Mouse (Mus musculus) stomach, embryonic 15.5 days (tissue): ENCODE results near the gene Serpinb8. TPM values are rescaled to one million over a fixed set of nuclear protein-coding genes. Genes with fewer than 3 reads are reported as not detected.

Source experiments
- ATAC-seq: fragments of 200-750 bp; cut with Nextera tagmentation; 2 replicates; pipeline ENCODE4 v1.8.0; 2017; ENCODE audit warnings: low read depth, moderate number of reproducible peaks, moderate TSS enrichment; ENCODE audit not compliant: insufficient read depth, low FRiP score
- H3K27ac ChIP-seq: fragments of 300-500 bp; sonication (generic); 2 replicates; pipeline ENCODE4 v1.5.1; 2015; ENCODE audit warnings: mild to moderate bottlenecking, inconsistent platforms
- H3K27me3 ChIP-seq: fragments of 300-500 bp; sonication (generic); replicated peaks from 2 replicates; pipeline ENCODE4 v1.6.1; 2015; ENCODE audit warnings: inconsistent platforms
- H3K36me3 ChIP-seq: fragments of 300-500 bp; sonication (generic); 2 replicates; pipeline ENCODE4 v1.6.1; 2015; ENCODE audit warnings: inconsistent platforms
- H3K4me1 ChIP-seq: fragments of 300-500 bp; sonication (generic); 2 replicates; pipeline ENCODE4 v1.6.1; 2015; ENCODE audit warnings: inconsistent platforms
- H3K4me2 ChIP-seq: fragments of 300-500 bp; sonication (generic); 2 replicates; pipeline ENCODE4 v1.6.1; 2015; ENCODE audit warnings: mild to moderate bottlenecking, inconsistent platforms
- H3K4me3 ChIP-seq: fragments of 300-500 bp; sonication (generic); replicated peaks from 2 replicates; pipeline ENCODE4 v1.5.1; 2015; ENCODE audit warnings: inconsistent platforms
- H3K9ac ChIP-seq: fragments of 300-500 bp; sonication (generic); 2 replicates; pipeline ENCODE4 v1.6.1; 2015; ENCODE audit warnings: inconsistent platforms
- H3K9me3 ChIP-seq: fragments of 300-500 bp; sonication (generic); 2 replicates; pipeline ENCODE4 v1.6.1; 2016; ENCODE audit warnings: inconsistent platforms
- WGBS: fragments of 180-500 bp; shearing (Covaris S2); methylation state at CpG from one replicate; pipeline ENCODE4 v1.1.7; 2015; 5-methylcytosine and 5-hydroxymethylcytosine counted together
- polyA plus RNA-seq: library from polyadenylated mRNA; unstranded; fragments of >200 nt; fragmentation: Nextera tagmentation; extraction: Ambion mirVana; gene quantifications from 2 replicates; pipeline ENCODE4 v1.2.1, GENCODE M21; 2015

The Serpinb8 gene
- polyA plus RNA-seq, 1 experiment from 2014 or later, result 4.7 TPM

DNA sequence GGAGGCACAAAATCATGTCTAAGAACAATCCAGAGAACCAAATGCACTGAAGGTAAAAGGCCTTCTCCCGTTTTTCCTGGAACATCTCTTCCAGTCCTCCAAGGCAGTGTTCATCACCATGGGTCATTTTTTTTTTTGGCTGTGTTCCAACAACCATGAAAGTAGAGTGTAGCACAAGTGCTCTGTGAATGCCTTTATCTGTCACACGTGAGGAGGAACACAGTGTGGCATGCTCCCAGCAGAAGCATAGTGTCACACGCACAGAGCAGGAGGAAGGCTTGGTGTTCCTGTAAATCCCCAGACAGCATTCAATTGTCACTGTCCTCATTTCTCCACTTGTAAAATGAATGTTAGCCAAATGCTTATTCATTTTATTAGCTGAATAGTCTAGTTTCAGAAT lies 2.8 kb downstream of the Serpinb8 start:
- Histone ChIP-seq H3K4me2 (no peak overlapping the region), H3K4me3 (no peak overlapping the region), H3K4me1 (no peaks in the 10 kb centered on the region), H3K27ac (no peak overlapping the region), H3K27me3 (no peaks in the 10 kb centered on the region), H3K9ac (no peak overlapping the region), H3K9me3 (no peaks in the 10 kb centered on the region), H3K36me3 (no peaks in the 10 kb centered on the region)
- WGBS, result 66% methylated on average over 3 of the region's 3 CpGs
- no peak for ATAC-seq

DNA sequence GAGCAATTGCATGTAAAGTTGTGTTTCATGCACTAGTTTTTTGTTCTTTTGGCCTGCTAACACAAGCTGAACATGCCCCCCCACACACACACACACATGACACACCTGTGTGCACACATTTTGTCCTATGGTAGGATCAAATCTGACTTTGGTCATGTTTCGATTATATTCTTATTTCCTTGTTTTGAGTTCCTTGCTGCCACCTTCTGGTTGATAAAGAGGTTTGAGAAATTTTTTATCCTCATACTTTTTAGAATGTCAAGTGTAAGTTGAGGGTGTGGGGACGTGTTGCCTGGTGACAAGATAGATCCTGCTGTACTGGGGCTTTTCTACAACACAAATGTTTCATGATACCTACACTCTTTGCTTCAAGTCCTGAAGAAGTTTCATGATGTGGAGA lies 3.7 kb downstream of the Serpinb8 start:
- WGBS, result 66% methylated on average over 2 of the region's 2 CpGs
- Histone ChIP-seq H3K4me2 (no peak overlapping the region), H3K9me3 (no peaks in the 10 kb centered on the region), H3K36me3 (no peaks in the 10 kb centered on the region), H3K27ac (no peak overlapping the region), H3K4me1 (no peaks in the 10 kb centered on the region), H3K4me3 (no peak overlapping the region), H3K9ac (no peak overlapping the region), H3K27me3 (no peaks in the 10 kb centered on the region)
- ATAC-seq, result no peak

DNA sequence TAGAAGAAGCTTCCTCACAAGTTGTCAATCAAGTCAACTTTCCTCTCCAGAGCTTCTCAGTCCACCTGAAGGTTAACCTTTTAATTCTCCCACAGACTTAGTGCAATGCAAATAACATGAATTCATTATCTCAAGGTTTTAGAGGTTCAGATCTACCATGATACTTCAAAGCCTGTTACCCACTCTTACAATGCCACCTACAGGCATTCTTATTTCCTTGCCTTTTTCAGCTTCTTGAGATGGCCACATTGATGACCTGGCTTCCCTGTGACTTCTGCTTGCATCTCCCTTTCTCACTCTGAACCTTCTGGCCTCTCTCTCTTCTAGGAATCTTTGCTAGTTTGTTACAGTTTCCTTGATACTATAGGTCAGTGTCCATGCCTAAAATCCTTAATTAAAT lies 7.1 kb downstream of the Serpinb8 start:
- Histone ChIP-seq H3K4me3 (no peak overlapping the region), H3K9me3 (no peaks in the 10 kb centered on the region), H3K36me3 (no peaks in the 10 kb centered on the region), H3K9ac (no peak overlapping the region), H3K27me3 (no peaks in the 10 kb centered on the region), H3K4me1 (no peaks in the 10 kb centered on the region), H3K27ac (no peak overlapping the region), H3K4me2 (no peak overlapping the region)
- no peak for ATAC-seq

DNA sequence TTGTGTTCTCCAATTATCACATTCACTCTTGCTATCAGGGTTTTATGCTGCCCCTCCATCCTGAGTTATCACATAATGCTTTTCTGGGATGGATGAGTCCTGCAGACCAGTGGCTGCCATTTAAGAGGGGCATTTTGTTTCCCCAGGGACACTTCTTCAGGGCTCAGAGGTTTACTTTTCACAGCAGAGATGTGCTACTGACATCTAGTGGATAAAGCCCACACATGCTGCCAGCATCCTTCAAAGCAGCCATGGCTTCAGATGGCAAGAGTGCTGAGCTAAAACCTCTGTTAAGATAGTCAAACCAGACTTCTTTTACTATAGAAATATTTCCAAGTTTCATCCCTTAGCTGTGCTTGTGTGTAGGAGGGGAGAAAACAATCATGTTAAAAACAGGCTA lies 8.7 kb downstream of the Serpinb8 start:
- ATAC-seq, result no peak
- Histone ChIP-seq H3K36me3 (no peaks in the 10 kb centered on the region), H3K27ac (no peak overlapping the region), H3K9me3 (no peaks in the 10 kb centered on the region), H3K4me2 (no peak overlapping the region), H3K4me1 (no peaks in the 10 kb centered on the region), H3K9ac (no peak overlapping the region), H3K27me3 (no peaks in the 10 kb centered on the region), H3K4me3 (no peak overlapping the region)

GRCm38 (mm10) chr1:107608942-107609341 lies 19.1 kb downstream of the Serpinb8 start:
- whole genome bisulfite sequencing, result 28% methylated on average over 1 of the region's 1 CpGs

DNA sequence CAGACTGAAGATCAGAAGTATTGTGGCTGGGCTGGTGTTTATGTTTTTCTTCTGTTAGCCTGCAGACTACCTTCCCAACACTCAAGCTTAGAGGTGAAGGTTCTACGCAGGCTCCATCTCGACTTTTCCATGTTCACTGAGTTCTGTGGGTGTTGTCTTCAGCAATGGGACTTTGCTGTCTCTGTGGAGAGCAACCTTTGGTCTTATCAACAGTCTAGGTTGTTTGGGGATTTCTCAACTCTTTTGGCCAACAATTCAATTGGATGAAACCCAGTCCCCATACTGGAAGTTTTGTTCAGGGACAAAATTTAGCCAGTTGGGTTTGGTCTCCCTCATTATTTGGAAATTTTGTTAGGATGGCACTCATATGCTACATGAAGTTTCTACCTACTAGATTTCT lies 24.3 kb downstream of the Serpinb8 start:
- Histone ChIP-seq H3K9ac (no peak overlapping the region), H3K4me1 (no peaks in the 10 kb centered on the region), H3K4me2 (no peak overlapping the region), H3K4me3 (no peak overlapping the region), H3K9me3 (no peaks in the 10 kb centered on the region), H3K27me3 (no peaks in the 10 kb centered on the region), H3K36me3 (no peaks in the 10 kb centered on the region), H3K27ac (no peak overlapping the region)
- 88% methylated on average over 2 of the region's 2 CpGs for WGBS
- ATAC-seq, result no peak

More at GRCm38 (mm10) chr1:107608942-107609341, 19.1 kb downstream of the Serpinb8 start:
- Histone ChIP-seq H3K4me2 (no peak overlapping the region), H3K27me3 (no peaks in the 10 kb centered on the region), H3K36me3 (no peaks in the 10 kb centered on the region), H3K9me3 (no peaks in the 10 kb centered on the region), H3K4me1 (no peaks in the 10 kb centered on the region), H3K9ac (no peak overlapping the region), H3K4me3 (no peak overlapping the region), H3K27ac (no peak overlapping the region)
- ATAC-seq, result no peak

- H3K27ac ChIP-seq, result no peak overlapping the region
- no peak for ATAC-seq
- no peaks in the 10 kb centered on the region for H3K9me3 ChIP-seq
- H3K36me3 ChIP-seq, result no peaks in the 10 kb centered on the region
- no peak overlapping the region for H3K4me3 ChIP-seq
- no peak overlapping the region for H3K9ac ChIP-seq
- no peaks in the 10 kb centered on the region for H3K27me3 ChIP-seq
- H3K4me1 ChIP-seq, result no peaks in the 10 kb centered on the region
- H3K4me2 ChIP-seq, result no peak overlapping the region
- 57% methylated on average over 4 of the region's 4 CpGs for WGBS
Observed at GRCm38 (mm10) chr1:107622017-107622416, 32.2 kb downstream of the Serpinb8 start.

GRCm38 (mm10) chr1:107635936-107636335 lies 46.1 kb downstream of the Serpinb8 start:
- H3K36me3 ChIP-seq, result no peaks in the 10 kb centered on the region
- no peaks in the 10 kb centered on the region for H3K27me3 ChIP-seq
- WGBS, result 24% methylated on average over 4 of the region's 4 CpGs
- H3K4me2 ChIP-seq, result no peak overlapping the region
- H3K4me1 ChIP-seq, result no peaks in the 10 kb centered on the region
- H3K9me3 ChIP-seq, result no peaks in the 10 kb centered on the region
- no peak for ATAC-seq
- H3K27ac ChIP-seq, result no peak overlapping the region
- no peak overlapping the region for H3K4me3 ChIP-seq
- H3K9ac ChIP-seq, result no peak overlapping the region

GRCm38 (mm10) chr1:107638056-107638455 lies 48.2 kb downstream of the Serpinb8 start:
- no peak overlapping the region for H3K9ac ChIP-seq
- H3K27me3 ChIP-seq, result no peaks in the 10 kb centered on the region
- H3K4me3 ChIP-seq, result no peak overlapping the region
- H3K27ac ChIP-seq, result no peak overlapping the region
- no peak for ATAC-seq
- no peaks in the 10 kb centered on the region for H3K4me1 ChIP-seq
- 85% methylated on average over 1 of the region's 1 CpGs for WGBS
- H3K4me2 ChIP-seq, result no peak overlapping the region
- no peaks in the 10 kb centered on the region for H3K9me3 ChIP-seq
- no peaks in the 10 kb centered on the region for H3K36me3 ChIP-seq

- no peak overlapping the region for H3K27ac ChIP-seq
- no peak overlapping the region for H3K4me3 ChIP-seq
- WGBS, result 81% methylated on average over 3 of the region's 3 CpGs
- no peak overlapping the region for H3K4me2 ChIP-seq
- H3K4me1 ChIP-seq, result no peaks in the 10 kb centered on the region
- H3K36me3 ChIP-seq, result no peaks in the 10 kb centered on the region
- no peaks in the 10 kb centered on the region for H3K27me3 ChIP-seq
- H3K9me3 ChIP-seq, result no peaks in the 10 kb centered on the region
- H3K9ac ChIP-seq, result no peak overlapping the region
- ATAC-seq, result no peak
Observed at GRCm38 (mm10) chr1:107638459-107638858, 48.7 kb downstream of the Serpinb8 start.

- no peaks in the 10 kb centered on the region for H3K27me3 ChIP-seq
- 67% methylated on average over 2 of the region's 2 CpGs for WGBS
- no peaks in the 10 kb centered on the region for H3K9me3 ChIP-seq
Observed at GRCm38 (mm10) chr1:107642457-107643118, 52.8 kb downstream of the Serpinb8 start.

GRCm38 (mm10) chr1:107645086-107645485 lies 55.3 kb downstream of the Serpinb8 start:
- Histone ChIP-seq H3K4me1 (no peaks in the 10 kb centered on the region), H3K9ac (no peak overlapping the region), H3K4me2 (no peak overlapping the region), H3K27me3 (no peaks in the 10 kb centered on the region), H3K27ac (no peak overlapping the region), H3K9me3 (no peaks in the 10 kb centered on the region), H3K36me3 (no peaks in the 10 kb centered on the region), H3K4me3 (no peak overlapping the region)
- WGBS, result 56% methylated on average over 6 of the region's 6 CpGs
- no peak for ATAC-seq

More at GRCm38 (mm10) chr1:107642457-107643118, 52.8 kb downstream of the Serpinb8 start:
- ATAC-seq, result no peak
- H3K36me3 ChIP-seq, result no peaks in the 10 kb centered on the region
- H3K27ac ChIP-seq, result no peak overlapping the region
- no peak overlapping the region for H3K4me2 ChIP-seq
- H3K4me1 ChIP-seq, result no peaks in the 10 kb centered on the region
- no peak overlapping the region for H3K9ac ChIP-seq
- no peak overlapping the region for H3K4me3 ChIP-seq

- Histone ChIP-seq H3K4me2 (no peak overlapping the region), H3K4me3 (no peak overlapping the region), H3K9me3 (no peaks in the 10 kb centered on the region), H3K36me3 (no peaks in the 10 kb centered on the region), H3K4me1 (no peaks in the 10 kb centered on the region), H3K9ac (no peak overlapping the region), H3K27ac (no peak overlapping the region), H3K27me3 (no peaks in the 10 kb centered on the region)
- WGBS, result 59% methylated on average over 2 of the region's 2 CpGs
- no peak for ATAC-seq
Observed at GRCm38 (mm10) chr1:107657689-107658088, 67.9 kb downstream of the Serpinb8 start.
